Mouse (Mus musculus): Measurements from ENCODE around the gene Plcz1.

The Plcz1 gene

DNA sequence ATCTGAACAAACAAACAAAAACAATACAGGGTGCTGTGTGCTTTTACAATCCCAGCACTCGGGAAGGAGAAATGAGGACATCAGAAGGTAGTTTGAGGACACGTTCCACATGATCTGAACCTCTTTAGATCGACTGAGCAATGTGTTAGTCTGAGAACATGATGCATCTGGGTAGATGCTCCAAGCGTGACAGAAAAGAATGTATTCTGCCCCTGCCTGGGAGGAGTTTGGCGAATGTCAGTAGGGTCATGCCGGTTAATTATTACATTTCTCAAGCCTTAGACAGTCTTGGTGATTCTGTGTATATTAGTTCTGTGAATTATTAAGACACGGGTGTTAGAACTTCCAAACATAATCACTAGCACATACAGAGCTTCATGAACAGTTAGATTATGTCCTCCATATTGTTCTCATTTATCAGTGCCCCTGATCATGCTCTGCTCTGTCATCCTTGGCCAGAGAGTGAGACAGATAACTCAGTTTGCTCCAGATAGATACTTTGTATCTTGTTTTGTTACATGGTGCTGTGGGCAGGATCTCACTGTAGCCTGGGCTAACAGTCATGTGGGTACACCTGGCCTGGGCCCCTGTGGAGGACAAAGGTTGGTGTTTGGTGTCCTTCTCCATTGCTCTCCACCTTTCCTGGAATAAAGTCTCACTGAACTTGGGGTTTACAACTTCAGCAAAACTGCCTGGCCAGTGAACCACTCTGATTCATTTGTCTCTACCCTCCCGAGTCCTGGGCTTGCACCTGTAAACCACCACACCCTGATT is 94.0 kb downstream of the Plcz1 start:
- no peak for DNase-seq (ENCODE audit: inconsistent ontology term)
